In genomic region chr1:92250594-92251463, GRCm38 (mm10) we compare ENCODE assay signal across 19 mouse cellular contexts. TPM values are rescaled to one million over a fixed set of nuclear protein-coding genes. Genes with fewer than 3 reads are reported as not detected.
DNase-seq lines count a peak whose midpoint lies in the region; ATAC-seq and TF ChIP-seq lines count a peak whose summit lies in the region.
"Had no signal": no experiment of that assay in that cellular context is flagged by ENCODE, and none has a peak within 500 bp of the region (broad histone marks: within the 10 kb centered on the region; RNA-seq: fewer than 3 reads in every experiment).

No protein-coding gene starts in this region.

- H3K4me1 ChIP-seq in forebrain, embryonic 10.5 days: peaks cover 7% of the 10 kb centered on the region
- H3K4me1 ChIP-seq in forebrain, postnatal 0 days (ENCODE audit: insufficient read depth): no peaks in the 10 kb centered on the region
- H3K4me1 ChIP-seq: embryonic facial prominence, embryonic 13.5 days; liver, embryonic 13.5 days had no signal

- no peak overlapping the region for H3K4me3 ChIP-seq in forebrain, embryonic 10.5 days
- no peak overlapping the region for H3K4me3 ChIP-seq in forebrain, postnatal 0 days (ENCODE audit: low read depth, low read length)
- H3K4me3 ChIP-seq: embryonic facial prominence, embryonic 13.5 days; forebrain, embryonic 12.5 days; heart, adult 2 months; left cerebral cortex, adult 2 months; liver, embryonic 13.5 days; midbrain, embryonic 13.5 days; neural tube, embryonic 12.5 days had no signal

- no peaks in the 10 kb centered on the region for H3K9me3 ChIP-seq in forebrain, embryonic 10.5 days
- H3K9me3 ChIP-seq in forebrain, postnatal 0 days (ENCODE audit: low read length): no peaks in the 10 kb centered on the region
- H3K9me3 ChIP-seq: embryonic facial prominence, embryonic 13.5 days; forebrain, embryonic 12.5 days; liver, embryonic 13.5 days; midbrain, embryonic 13.5 days; neural tube, embryonic 12.5 days had no signal

- no peaks in the 10 kb centered on the region for H3K36me3 ChIP-seq in forebrain, embryonic 10.5 days (replicated peaks)
- H3K36me3 ChIP-seq in forebrain, postnatal 0 days (ENCODE audit: insufficient read depth): no peaks in the 10 kb centered on the region
- H3K36me3 ChIP-seq in splenic B cell, adult 2 months (ENCODE audit: control insufficient read depth, insufficient read depth, low read length, poor library complexity, severe bottlenecking): no peaks in the 10 kb centered on the region
- H3K36me3 ChIP-seq: embryonic facial prominence, embryonic 13.5 days; forebrain, embryonic 12.5 days; liver, embryonic 13.5 days; midbrain, embryonic 13.5 days; neural tube, embryonic 12.5 days had no signal

- no peaks in the 10 kb centered on the region for H3K27me3 ChIP-seq in forebrain, embryonic 10.5 days (ENCODE audit: poor library complexity, severe bottlenecking)
- no peaks in the 10 kb centered on the region for H3K27me3 ChIP-seq in forebrain, postnatal 0 days (ENCODE audit: insufficient read depth, low read length)
- no peaks in the 10 kb centered on the region for H3K27me3 ChIP-seq in splenic B cell, adult 2 months (ENCODE audit: control insufficient read depth, insufficient read depth, low read length, poor library complexity, severe bottlenecking)
- H3K27me3 ChIP-seq: embryonic facial prominence, embryonic 13.5 days; liver, embryonic 13.5 days; midbrain, embryonic 13.5 days had no signal

- no peak overlapping the region for H3K4me2 ChIP-seq in forebrain, postnatal 0 days (ENCODE audit: low read depth)
- H3K4me2 ChIP-seq: embryonic facial prominence, embryonic 13.5 days; forebrain, embryonic 12.5 days; liver, embryonic 13.5 days; midbrain, embryonic 13.5 days; neural tube, embryonic 12.5 days had no signal

- WGBS in forebrain, embryonic 10.5 days: 83% methylated on average over 10 of the region's 10 CpGs
- WGBS in forebrain, postnatal 0 days: 80% methylated on average over 10 of the region's 10 CpGs

- H3K9ac ChIP-seq in forebrain, postnatal 0 days: no peak overlapping the region
- H3K9ac ChIP-seq: embryonic facial prominence, embryonic 13.5 days; forebrain, embryonic 12.5 days; liver, embryonic 13.5 days; midbrain, embryonic 13.5 days; neural tube, embryonic 12.5 days had no signal

- peak overlapping the region; percentile 32; the same call in 1 of the 2 replicates for H3K27ac ChIP-seq in forebrain, embryonic 10.5 days
- no peak overlapping the region for H3K27ac ChIP-seq in forebrain, postnatal 0 days (ENCODE audit: low read depth, low read length)
- H3K27ac ChIP-seq: embryonic facial prominence, embryonic 13.5 days; forebrain, embryonic 12.5 days; heart, adult 2 months; kidney, postnatal 0 days; left cerebral cortex, adult 2 months; liver, embryonic 13.5 days; midbrain, embryonic 13.5 days; neural tube, embryonic 12.5 days had no signal

- no peak for TF ChIP-seq CTCF in forebrain, postnatal 0 days (IDR thresholded peaks at IDR 0.05; ENCODE audit: low read depth)

- ATAC-seq in forebrain, postnatal 0 days: no peak
- ATAC-seq: midbrain, embryonic 13.5 days had no signal

- DNase-seq in forebrain, embryonic 10.5 days (ENCODE audit: extremely low spot score, low spot score): no peak
- DNase-seq in forebrain, postnatal 0 days: no peak
- peak; percentile 24 for DNase-seq in right cerebral cortex, postnatal 14 days
- no peak for DNase-seq in right cerebral cortex, postnatal 10 days (ENCODE audit: low spot score in 2 of 2)
- peak; percentile 12 for DNase-seq in forelimb bud, embryonic 11.5 days (ENCODE audit: low read depth, low spot score)
- DNase-seq in splenic B cell, adult 2 months (ENCODE audit: low read depth, low spot score): peak; percentile 3
- no peak for DNase-seq in c-Kit-positive CD71-positive TER-119-positive erythroid progenitor cells, embryonic 14.5 days (ENCODE audit: low spot score)
- no peak for DNase-seq in neural tube, embryonic 10.5 days (ENCODE audit: extremely low spot score, low spot score)
- DNase-seq: cerebellum, adult 8-10 months; heart, adult 2 months; heart, postnatal 10 days; liver, embryonic 13.5 days; lung, postnatal 10 days had no signal

RNA-seq across cellular contexts. Expression of gene Hdac4, which starts 55.3 kb away (rescaled TPM):
- polyA plus RNA-seq in forebrain, embryonic 10.5 days (2016; fragmentation: Nextera tagmentation; extraction: Ambion mirVana): 19.4 and 20.6 TPM in 2 replicates
- 39.7 and 57.0 TPM in 2 replicates for total RNA-seq in forebrain, postnatal 0 days (2014; rRNA removed)
- 11.2 and 21.3 TPM in 2 replicates for polyA plus RNA-seq in forebrain, postnatal 0 days (2015; fragmentation: Nextera tagmentation; extraction: Ambion mirVana)

Comparison
In these comparisons a context has a peak if more than half of its experiments do, and no peak if none do; other contexts are left out.
1. DNase-seq: peak in right cerebral cortex, postnatal 14 days (single experiment), forelimb bud, embryonic 11.5 days (single experiment) and splenic B cell, adult 2 months (single experiment); none in forebrain, embryonic 10.5 days (single experiment), forebrain, postnatal 0 days (single experiment), right cerebral cortex, postnatal 10 days (0 of 2), c-Kit-positive CD71-positive TER-119-positive erythroid progenitor cells, embryonic 14.5 days (single experiment) and neural tube, embryonic 10.5 days (single experiment).